Mouse (Mus musculus) erythroblast, adult 5-6 weeks (primary cell): Measurements from ENCODE around the gene Tbc1d10c. TPM values are rescaled to one million over a fixed set of nuclear protein-coding genes. Genes with fewer than 3 reads are reported as not detected.

Experiments
- total RNA-seq, 2 experiments: library from RNA; stranded (forward) in 1 of 2; stranded (reverse) in 1 of 2; fragments of 150-400 nt in 1 of 2; fragments of 200-764, 138-1000 nt in 1 of 2; gene quantifications; 2 replicates each; pipeline versions ENCODE4 v1.2.3 to v1.2.4; 2015 to 2017; ENCODE audit warnings: low replicate concordance in 2 of 2

The Tbc1d10c gene
- total RNA-seq, 2 experiments from 2014 or later: 5.8 to 8.8 TPM

Other genes starting within 250 kb of the Tbc1d10c start
Only the 30 nearest of the 31 such genes appear.
- 1.7 TPM in 1 of 2 replicates, not detected in the other for gene Aldh3b3, start 232.6 kb downstream of the Tbc1d10c start, total RNA-seq (2015; ENCODE audit: low replicate concordance)
- gene Aldh3b3, start 232.6 kb downstream of the Tbc1d10c start, total RNA-seq (2017; ENCODE audit: low replicate concordance): 4.9 TPM in 1 of 2 replicates, not detected in the other
- 0.63 TPM in 1 of 2 replicates, not detected in the other for gene Aldh3b2, start 219.0 kb downstream of the Tbc1d10c start, total RNA-seq (2015; ENCODE audit: low replicate concordance)
- gene Aldh3b2, start 219.0 kb downstream of the Tbc1d10c start, total RNA-seq (2017; ENCODE audit: low replicate concordance): 1.8 and 1.9 TPM in 2 replicates
- gene Acy3, start 204.7 kb downstream of the Tbc1d10c start, total RNA-seq (2015; ENCODE audit: low replicate concordance): 1.5 TPM in 1 of 2 replicates, not detected in the other
- gene Acy3, start 204.7 kb downstream of the Tbc1d10c start, total RNA-seq (2017; ENCODE audit: low replicate concordance): 0.56 TPM in 1 of 2 replicates, not detected in the other
- gene Tbx10, start 198.5 kb downstream of the Tbc1d10c start, total RNA-seq (2015; ENCODE audit: low replicate concordance): not detected in 2 replicates
- not detected in 2 replicates for gene Tbx10, start 198.5 kb downstream of the Tbc1d10c start, total RNA-seq (2017; ENCODE audit: low replicate concordance)
- gene Nudt8, start 190.7 kb downstream of the Tbc1d10c start, total RNA-seq (2015; ENCODE audit: low replicate concordance): 2.7 TPM in 1 of 2 replicates, not detected in the other
- gene Nudt8, start 190.7 kb downstream of the Tbc1d10c start, total RNA-seq (2017; ENCODE audit: low replicate concordance): 2.4 and 2.5 TPM in 2 replicates
- 0.58 TPM in 1 of 2 replicates, not detected in the other for gene Gm49405, start 190.7 kb downstream of the Tbc1d10c start, total RNA-seq (2015; ENCODE audit: low replicate concordance)
- 0.42 TPM in 1 of 2 replicates, not detected in the other for gene Gm49405, start 190.7 kb downstream of the Tbc1d10c start, total RNA-seq (2017; ENCODE audit: low replicate concordance)
- 0.38 TPM in 1 of 2 replicates, not detected in the other for gene Doc2g, start 188.0 kb downstream of the Tbc1d10c start, total RNA-seq (2015; ENCODE audit: low replicate concordance)
- gene Doc2g, start 188.0 kb downstream of the Tbc1d10c start, total RNA-seq (2017; ENCODE audit: low replicate concordance): not detected in 2 replicates
- gene Ndufv1, start 178.5 kb downstream of the Tbc1d10c start, total RNA-seq (2015; ENCODE audit: low replicate concordance): 57.8 and 76.5 TPM in 2 replicates
- 60.4 and 63.3 TPM in 2 replicates for gene Ndufv1, start 178.5 kb downstream of the Tbc1d10c start, total RNA-seq (2017; ENCODE audit: low replicate concordance)
- 79.2 and 134 TPM in 2 replicates for gene Gstp1, start 153.3 kb downstream of the Tbc1d10c start, total RNA-seq (2015; ENCODE audit: low replicate concordance)
- 15.5 and 40.6 TPM in 2 replicates for gene Gstp1, start 153.3 kb downstream of the Tbc1d10c start, total RNA-seq (2017; ENCODE audit: low replicate concordance)
- gene Gstp2, start 145.3 kb downstream of the Tbc1d10c start, total RNA-seq (2015; ENCODE audit: low replicate concordance): not detected in 2 replicates
- gene Gstp2, start 145.3 kb downstream of the Tbc1d10c start, total RNA-seq (2017; ENCODE audit: low replicate concordance): 1.4 and 2.1 TPM in 2 replicates
- 4.2 and 30.2 TPM in 2 replicates for gene Gstp3, start 131.7 kb downstream of the Tbc1d10c start, total RNA-seq (2015; ENCODE audit: low replicate concordance)
- 8.4 and 11.1 TPM in 2 replicates for gene Gstp3, start 131.7 kb downstream of the Tbc1d10c start, total RNA-seq (2017; ENCODE audit: low replicate concordance)
- gene Cabp2, start 109.7 kb downstream of the Tbc1d10c start, total RNA-seq (2015; ENCODE audit: low replicate concordance): not detected in 2 replicates
- not detected in 2 replicates for gene Cabp2, start 109.7 kb downstream of the Tbc1d10c start, total RNA-seq (2017; ENCODE audit: low replicate concordance)
- 51.9 and 92.4 TPM in 2 replicates for gene Cdk2ap2, start 94.1 kb downstream of the Tbc1d10c start, total RNA-seq (2015; ENCODE audit: low replicate concordance)
- gene Cdk2ap2, start 94.1 kb downstream of the Tbc1d10c start, total RNA-seq (2017; ENCODE audit: low replicate concordance): 11.8 and 18.7 TPM in 2 replicates
- 20.1 and 32.7 TPM in 2 replicates for gene Pitpnm1, start 91.3 kb downstream of the Tbc1d10c start, total RNA-seq (2015; ENCODE audit: low replicate concordance)
- 17.0 and 19.7 TPM in 2 replicates for gene Pitpnm1, start 91.3 kb downstream of the Tbc1d10c start, total RNA-seq (2017; ENCODE audit: low replicate concordance)
- gene Aip, start 65.4 kb downstream of the Tbc1d10c start, total RNA-seq (2015; ENCODE audit: low replicate concordance): 35.7 and 52.1 TPM in 2 replicates
- 20.9 and 49.9 TPM in 2 replicates for gene Aip, start 65.4 kb downstream of the Tbc1d10c start, total RNA-seq (2017; ENCODE audit: low replicate concordance)
- gene Gpr152, start 51.5 kb downstream of the Tbc1d10c start, total RNA-seq (2015; ENCODE audit: low replicate concordance): not detected in 2 replicates
- not detected in 2 replicates for gene Gpr152, start 51.5 kb downstream of the Tbc1d10c start, total RNA-seq (2017; ENCODE audit: low replicate concordance)
- not detected in 2 replicates for gene Cabp4, start 47.3 kb downstream of the Tbc1d10c start, total RNA-seq (2015; ENCODE audit: low replicate concordance)
- 0.43 TPM in 1 of 2 replicates, not detected in the other for gene Cabp4, start 47.3 kb downstream of the Tbc1d10c start, total RNA-seq (2017; ENCODE audit: low replicate concordance)
- gene Coro1b, start 42.7 kb downstream of the Tbc1d10c start, total RNA-seq (2015; ENCODE audit: low replicate concordance): 55.8 and 69.6 TPM in 2 replicates
- 19.1 and 22.6 TPM in 2 replicates for gene Coro1b, start 42.7 kb downstream of the Tbc1d10c start, total RNA-seq (2017; ENCODE audit: low replicate concordance)
- gene Ptprcap, start 37.7 kb downstream of the Tbc1d10c start, total RNA-seq (2015; ENCODE audit: low replicate concordance): 22.9 and 36.6 TPM in 2 replicates
- gene Ptprcap, start 37.7 kb downstream of the Tbc1d10c start, total RNA-seq (2017; ENCODE audit: low replicate concordance): 7.7 and 8.3 TPM in 2 replicates
- gene Rps6kb2, start 27.9 kb downstream of the Tbc1d10c start, total RNA-seq (2015; ENCODE audit: low replicate concordance): 7.1 and 25.3 TPM in 2 replicates
- 23.9 and 27.2 TPM in 2 replicates for gene Rps6kb2, start 27.9 kb downstream of the Tbc1d10c start, total RNA-seq (2017; ENCODE audit: low replicate concordance)
- gene Carns1, start 15.8 kb downstream of the Tbc1d10c start, total RNA-seq (2015; ENCODE audit: low replicate concordance): 0.84 and 6.5 TPM in 2 replicates
- gene Carns1, start 15.8 kb downstream of the Tbc1d10c start, total RNA-seq (2017; ENCODE audit: low replicate concordance): 0.60 and 0.70 TPM in 2 replicates
- gene Ppp1ca, start 781 bp upstream of the Tbc1d10c start, total RNA-seq (2015; ENCODE audit: low replicate concordance): 100 and 139 TPM in 2 replicates
- 131 and 151 TPM in 2 replicates for gene Ppp1ca, start 781 bp upstream of the Tbc1d10c start, total RNA-seq (2017; ENCODE audit: low replicate concordance)
- gene Rad9a, start 10.4 kb upstream of the Tbc1d10c start, total RNA-seq (2015; ENCODE audit: low replicate concordance): 12.7 and 23.2 TPM in 2 replicates
- 9.1 and 15.7 TPM in 2 replicates for gene Rad9a, start 10.4 kb upstream of the Tbc1d10c start, total RNA-seq (2017; ENCODE audit: low replicate concordance)
- gene Clcf1, start 23.0 kb upstream of the Tbc1d10c start, total RNA-seq (2015; ENCODE audit: low replicate concordance): 0.38 TPM in 1 of 2 replicates, not detected in the other
- gene Clcf1, start 23.0 kb upstream of the Tbc1d10c start, total RNA-seq (2017; ENCODE audit: low replicate concordance): not detected in 2 replicates
- not detected in 2 replicates for gene AC109138.7, start 23.1 kb upstream of the Tbc1d10c start, total RNA-seq (2015; ENCODE audit: low replicate concordance)
- gene AC109138.7, start 23.1 kb upstream of the Tbc1d10c start, total RNA-seq (2017; ENCODE audit: low replicate concordance): not detected in 2 replicates
- 23.6 and 25.4 TPM in 2 replicates for gene Pold4, start 40.6 kb upstream of the Tbc1d10c start, total RNA-seq (2015; ENCODE audit: low replicate concordance)
- 8.8 and 30.3 TPM in 2 replicates for gene Pold4, start 40.6 kb upstream of the Tbc1d10c start, total RNA-seq (2017; ENCODE audit: low replicate concordance)
- gene Ssh3, start 77.9 kb upstream of the Tbc1d10c start, total RNA-seq (2015; ENCODE audit: low replicate concordance): 0.42 and 3.8 TPM in 2 replicates
- gene Ssh3, start 77.9 kb upstream of the Tbc1d10c start, total RNA-seq (2017; ENCODE audit: low replicate concordance): 3.0 and 3.2 TPM in 2 replicates
- gene Ankrd13d, start 91.9 kb upstream of the Tbc1d10c start, total RNA-seq (2015; ENCODE audit: low replicate concordance): 0.63 TPM in 1 of 2 replicates, not detected in the other
- 0.84 TPM in 1 of 2 replicates, not detected in the other for gene Ankrd13d, start 91.9 kb upstream of the Tbc1d10c start, total RNA-seq (2017; ENCODE audit: low replicate concordance)
- gene Grk2, start 114.9 kb upstream of the Tbc1d10c start, total RNA-seq (2015; ENCODE audit: low replicate concordance): 63.4 and 93.2 TPM in 2 replicates
- 40.1 and 60.1 TPM in 2 replicates for gene Grk2, start 114.9 kb upstream of the Tbc1d10c start, total RNA-seq (2017; ENCODE audit: low replicate concordance)
- 56.6 and 57.5 TPM in 2 replicates for gene Kdm2a, start 207.0 kb upstream of the Tbc1d10c start, total RNA-seq (2015; ENCODE audit: low replicate concordance)
- 71.1 and 123 TPM in 2 replicates for gene Kdm2a, start 207.0 kb upstream of the Tbc1d10c start, total RNA-seq (2017; ENCODE audit: low replicate concordance)